Mouse (Mus musculus): ENCODE measurements around the gene Zbp1. TPM values are rescaled to one million over a fixed set of nuclear protein-coding genes. Genes with fewer than 3 reads are reported as not detected.

Gene Zbp1
- polyA plus RNA-seq, 1 experiment from 2014 or later = 0.54 TPM

DNA sequence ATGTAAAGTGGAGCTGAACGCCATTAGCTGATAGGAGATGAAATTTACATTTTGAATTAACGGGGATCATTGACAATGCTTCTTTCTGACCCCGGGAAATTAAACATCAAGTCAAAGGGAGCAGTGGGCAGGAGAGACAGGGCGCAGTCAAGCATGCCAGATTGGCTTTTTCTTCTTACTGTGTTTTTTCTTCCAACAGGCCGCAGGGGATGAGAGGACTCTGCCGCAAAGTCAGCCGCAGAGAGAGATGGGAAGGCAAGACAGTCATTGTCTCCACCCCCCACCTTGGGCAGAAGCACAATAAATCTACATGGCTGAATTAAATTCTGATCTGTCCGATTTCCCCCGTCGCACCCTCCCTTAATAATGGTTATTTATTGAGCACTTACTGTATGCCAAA, 53.4 kb downstream of the Zbp1 start:
- no peak overlapping the region for H3K4me3 ChIP-seq (ENCODE audit: low read depth, low read length)
- H3K4me1 ChIP-seq (ENCODE audit: control insufficient read depth, insufficient read depth, low read length) = no peaks in the 10 kb centered on the region
- no peaks in the 10 kb centered on the region for H3K36me3 ChIP-seq (ENCODE audit: control insufficient read depth, insufficient read depth, low read length)
- no peaks in the 10 kb centered on the region for H3K9me3 ChIP-seq (ENCODE audit: control insufficient read depth, low read length)
- no peak overlapping the region for H3K4me2 ChIP-seq (ENCODE audit: low read depth, low read length)
- H3K27me3 ChIP-seq (replicated peaks; ENCODE audit: control insufficient read depth, insufficient read depth, low read length) = no peaks in the 10 kb centered on the region
- WGBS = 86% methylated on average over 10 of the region's 10 CpGs
- ATAC-seq (ENCODE audit: low read depth) (no peak), DNase-seq (ENCODE audit: low spot score) (no peak)
- H3K27ac ChIP-seq (replicated peaks; ENCODE audit: low read depth, low read length) = no peak overlapping the region
- H3K9ac ChIP-seq (ENCODE audit: low read depth, low read length) = no peak overlapping the region

- Histone ChIP-seq H3K9ac (ENCODE audit: low read depth, low read length) (no peak overlapping the region), H3K27me3 (replicated peaks; ENCODE audit: control insufficient read depth, insufficient read depth, low read length) (no peaks in the 10 kb centered on the region), H3K4me3 (ENCODE audit: low read depth, low read length) (no peak overlapping the region), H3K4me1 (ENCODE audit: control insufficient read depth, insufficient read depth, low read length) (no peaks in the 10 kb centered on the region), H3K9me3 (ENCODE audit: control insufficient read depth, low read length) (no peaks in the 10 kb centered on the region), H3K36me3 (ENCODE audit: control insufficient read depth, insufficient read depth, low read length) (no peaks in the 10 kb centered on the region), H3K4me2 (ENCODE audit: low read depth, low read length) (no peak overlapping the region), H3K27ac (replicated peaks; ENCODE audit: low read depth, low read length) (no peak overlapping the region)
- DNase-seq (ENCODE audit: low spot score) (no peak), ATAC-seq (ENCODE audit: low read depth) (no peak)
- 91% methylated on average over 10 of the region's 10 CpGs for WGBS
Observed at GRCm38 (mm10) chr2:173164946-173165345, 53.8 kb downstream of the Zbp1 start.

DNA sequence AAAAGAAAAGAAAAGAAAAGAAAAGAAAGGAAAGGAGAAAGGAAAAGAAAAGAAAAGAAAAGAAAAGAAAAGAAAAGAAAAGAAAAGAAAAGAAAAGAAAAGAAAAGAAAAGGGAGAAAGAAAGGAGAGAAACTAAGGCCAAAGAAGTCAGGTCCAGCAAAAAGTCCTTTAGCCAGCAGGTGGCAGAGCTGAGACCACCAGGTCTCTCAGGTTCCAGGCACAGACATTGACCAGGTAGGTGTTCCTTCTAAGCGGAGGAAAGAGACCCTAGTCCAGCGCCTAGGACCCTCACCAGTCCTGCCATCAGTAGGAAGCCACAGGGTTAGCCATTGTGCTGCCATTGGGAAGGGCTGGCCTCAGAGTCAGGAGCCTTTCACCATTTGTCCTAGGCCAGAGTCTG, 54.4 kb downstream of the Zbp1 start:
- Histone ChIP-seq H3K27ac (replicated peaks; ENCODE audit: low read depth, low read length) (no peak overlapping the region), H3K4me1 (ENCODE audit: control insufficient read depth, insufficient read depth, low read length) (peaks cover 2% of the 10 kb centered on the region; the same call in 1 of the 2 replicates), H3K36me3 (ENCODE audit: control insufficient read depth, insufficient read depth, low read length) (no peaks in the 10 kb centered on the region), H3K4me2 (ENCODE audit: low read depth, low read length) (no peak overlapping the region), H3K27me3 (replicated peaks; ENCODE audit: control insufficient read depth, insufficient read depth, low read length) (no peaks in the 10 kb centered on the region), H3K9me3 (ENCODE audit: control insufficient read depth, low read length) (no peaks in the 10 kb centered on the region), H3K4me3 (ENCODE audit: low read depth, low read length) (no peak overlapping the region), H3K9ac (ENCODE audit: low read depth, low read length) (no peak overlapping the region)
- DNase-seq (ENCODE audit: low spot score) = no peak
- no peak for ATAC-seq (ENCODE audit: low read depth)
- WGBS = 44% methylated on average over 2 of the region's 2 CpGs

DNA sequence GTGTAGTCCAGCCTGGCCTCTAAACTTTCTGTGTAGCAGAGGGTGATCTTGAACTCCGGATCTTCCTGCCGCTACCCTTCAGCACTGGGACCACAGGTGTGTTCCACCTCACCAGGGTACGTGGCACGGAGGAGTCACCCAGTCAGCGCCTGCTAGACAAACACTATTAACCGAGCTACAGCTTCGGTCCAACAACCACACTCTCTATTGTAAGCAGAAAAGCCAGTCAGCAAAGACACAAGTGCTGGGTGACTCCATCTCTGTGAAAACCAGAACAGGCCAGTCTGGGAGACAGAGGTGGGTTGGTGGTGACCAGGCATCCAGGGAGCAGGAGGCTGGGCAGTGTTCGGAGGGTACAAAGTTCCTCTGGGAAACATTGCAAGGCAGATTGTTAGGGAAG, 55.3 kb downstream of the Zbp1 start:
- H3K27ac ChIP-seq (replicated peaks; ENCODE audit: low read depth, low read length) = no peak overlapping the region
- no peaks in the 10 kb centered on the region for H3K27me3 ChIP-seq (replicated peaks; ENCODE audit: control insufficient read depth, insufficient read depth, low read length)
- H3K36me3 ChIP-seq (ENCODE audit: control insufficient read depth, insufficient read depth, low read length) = no peaks in the 10 kb centered on the region
- no peak for DNase-seq (ENCODE audit: low spot score)
- H3K4me1 ChIP-seq (ENCODE audit: control insufficient read depth, insufficient read depth, low read length) = peaks cover 6% of the 10 kb centered on the region
- no peak overlapping the region for H3K9ac ChIP-seq (ENCODE audit: low read depth, low read length)
- no peak overlapping the region for H3K4me3 ChIP-seq (ENCODE audit: low read depth, low read length)
- no peak overlapping the region for H3K4me2 ChIP-seq (ENCODE audit: low read depth, low read length)
- ATAC-seq (ENCODE audit: low read depth) = no peak
- 84% methylated on average over 8 of the region's 8 CpGs for WGBS
- no peaks in the 10 kb centered on the region for H3K9me3 ChIP-seq (ENCODE audit: control insufficient read depth, low read length)

- H3K9me3 ChIP-seq (ENCODE audit: control insufficient read depth, low read length) = no peaks in the 10 kb centered on the region
- peak; percentile 85 for ATAC-seq (ENCODE audit: low read depth)
- H3K27ac ChIP-seq (replicated peaks; ENCODE audit: low read depth, low read length) = peak overlapping the region; percentile 63
- H3K27me3 ChIP-seq (replicated peaks; ENCODE audit: control insufficient read depth, insufficient read depth, low read length) = no peaks in the 10 kb centered on the region
- H3K9ac ChIP-seq (ENCODE audit: low read depth, low read length) = no peak overlapping the region
- no peak overlapping the region for H3K4me3 ChIP-seq (ENCODE audit: low read depth, low read length)
- 51% methylated on average over 24 of the region's 24 CpGs for WGBS
- H3K36me3 ChIP-seq (ENCODE audit: control insufficient read depth, insufficient read depth, low read length) = no peaks in the 10 kb centered on the region
- DNase-seq (ENCODE audit: low spot score) = peak; percentile 86
- H3K4me2 ChIP-seq (ENCODE audit: low read depth, low read length) = peak overlapping the region; percentile 38
- peaks cover 6% of the 10 kb centered on the region for H3K4me1 ChIP-seq (ENCODE audit: control insufficient read depth, insufficient read depth, low read length)
Observed at GRCm38 (mm10) chr2:173159354-173160311, 59.1 kb downstream of the Zbp1 start.

DNA sequence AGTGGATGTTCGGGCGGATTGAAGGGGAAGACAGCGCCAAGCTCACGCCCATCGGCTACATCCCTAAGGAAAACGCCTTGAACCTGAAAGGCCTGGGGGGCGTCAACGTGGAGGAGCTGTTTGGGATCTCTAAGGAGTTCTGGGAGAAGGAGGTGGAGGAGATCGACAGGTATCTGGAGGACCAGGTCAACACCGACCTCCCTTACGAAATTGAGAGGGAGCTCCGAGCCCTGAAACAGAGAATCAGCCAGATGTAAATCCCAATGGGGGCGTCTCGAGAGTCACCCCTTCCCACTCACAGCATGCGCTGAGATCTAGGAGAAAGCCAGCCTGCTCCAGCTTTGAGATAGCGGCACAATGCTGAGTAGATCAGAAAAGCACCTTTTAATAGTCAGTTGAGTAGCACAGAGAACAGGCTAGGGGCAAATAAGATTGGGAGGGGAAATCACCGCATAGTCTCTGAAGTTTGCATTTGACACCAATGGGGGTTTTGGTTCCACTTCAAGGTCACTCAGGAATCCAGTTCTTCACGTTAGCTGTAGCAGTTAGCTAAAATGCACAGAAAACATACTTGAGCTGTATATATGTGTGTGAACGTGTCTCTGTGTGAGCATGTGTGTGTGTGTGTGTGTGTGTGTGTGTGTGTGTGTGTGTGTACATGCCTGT, 60.2 kb downstream of the Zbp1 start:
- H3K27me3 ChIP-seq (replicated peaks; ENCODE audit: control insufficient read depth, insufficient read depth, low read length) = no peaks in the 10 kb centered on the region
- 86% methylated on average over 19 of the region's 19 CpGs for WGBS
- H3K4me1 ChIP-seq (ENCODE audit: control insufficient read depth, insufficient read depth, low read length) = peaks cover 6% of the 10 kb centered on the region
- ATAC-seq (ENCODE audit: low read depth) = no peak
- DNase-seq (ENCODE audit: low spot score) = no peak
- no peaks in the 10 kb centered on the region for H3K36me3 ChIP-seq (ENCODE audit: control insufficient read depth, insufficient read depth, low read length)
- H3K27ac ChIP-seq (replicated peaks; ENCODE audit: low read depth, low read length) = no peak overlapping the region
- no peak overlapping the region for H3K4me2 ChIP-seq (ENCODE audit: low read depth, low read length)
- no peaks in the 10 kb centered on the region for H3K9me3 ChIP-seq (ENCODE audit: control insufficient read depth, low read length)
- no peak overlapping the region for H3K4me3 ChIP-seq (ENCODE audit: low read depth, low read length)
- H3K9ac ChIP-seq (ENCODE audit: low read depth, low read length) = no peak overlapping the region

DNA sequence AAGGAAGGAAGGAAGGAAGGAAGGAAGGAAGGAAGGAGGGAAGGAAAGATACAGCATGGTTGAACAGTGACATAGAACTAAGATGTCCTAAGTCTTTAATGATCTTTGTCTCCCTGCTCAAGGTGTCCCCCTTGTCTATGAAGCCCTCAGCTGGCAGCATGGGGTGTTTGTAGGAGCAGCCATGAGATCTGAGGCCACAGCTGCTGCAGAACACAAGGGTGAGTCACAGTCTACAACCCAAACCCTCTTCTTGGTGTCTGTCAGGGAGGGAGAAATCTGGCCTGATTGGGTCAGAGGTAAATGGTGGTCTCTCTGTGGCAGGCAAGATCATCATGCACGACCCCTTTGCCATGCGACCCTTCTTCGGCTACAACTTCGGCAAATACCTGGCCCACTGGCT, 60.9 kb downstream of the Zbp1 start:
- no peaks in the 10 kb centered on the region for H3K27me3 ChIP-seq (replicated peaks; ENCODE audit: control insufficient read depth, insufficient read depth, low read length)
- H3K9ac ChIP-seq (ENCODE audit: low read depth, low read length) = no peak overlapping the region
- WGBS = 94% methylated on average over 4 of the region's 4 CpGs
- no peaks in the 10 kb centered on the region for H3K36me3 ChIP-seq (ENCODE audit: control insufficient read depth, insufficient read depth, low read length)
- H3K4me2 ChIP-seq (ENCODE audit: low read depth, low read length) = no peak overlapping the region
- no peaks in the 10 kb centered on the region for H3K9me3 ChIP-seq (ENCODE audit: control insufficient read depth, low read length)
- no peak overlapping the region for H3K27ac ChIP-seq (replicated peaks; ENCODE audit: low read depth, low read length)
- ATAC-seq (ENCODE audit: low read depth) (no peak), DNase-seq (ENCODE audit: low spot score) (no peak)
- no peak overlapping the region for H3K4me3 ChIP-seq (ENCODE audit: low read depth, low read length)
- peaks cover 6% of the 10 kb centered on the region for H3K4me1 ChIP-seq (ENCODE audit: control insufficient read depth, insufficient read depth, low read length)

DNA sequence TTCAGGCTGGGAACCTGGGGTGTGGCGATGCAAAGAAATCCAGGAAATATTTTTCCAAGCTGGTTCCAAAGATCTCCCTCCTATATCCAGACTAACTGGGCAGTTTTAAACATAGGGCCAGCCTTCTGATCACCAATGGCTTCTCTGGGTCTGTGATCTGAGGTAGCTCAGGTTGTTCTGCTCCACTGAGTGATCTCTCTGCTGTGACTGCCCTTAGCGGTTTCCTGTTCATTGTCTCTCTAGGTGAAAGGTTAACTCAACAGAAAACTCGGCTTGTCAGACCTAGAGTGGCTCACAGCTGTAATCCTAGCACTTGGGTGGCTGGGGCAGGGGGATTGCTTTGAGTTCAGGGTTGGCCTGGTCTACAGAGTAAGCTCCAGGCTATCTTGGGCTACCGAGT, 61.3 kb downstream of the Zbp1 start:
- no peak overlapping the region for H3K9ac ChIP-seq (ENCODE audit: low read depth, low read length)
- H3K4me3 ChIP-seq (ENCODE audit: low read depth, low read length) = no peak overlapping the region
- DNase-seq (ENCODE audit: low spot score) (no peak), ATAC-seq (ENCODE audit: low read depth) (no peak)
- no peaks in the 10 kb centered on the region for H3K36me3 ChIP-seq (ENCODE audit: control insufficient read depth, insufficient read depth, low read length)
- H3K4me2 ChIP-seq (ENCODE audit: low read depth, low read length) = no peak overlapping the region
- no peak overlapping the region for H3K27ac ChIP-seq (replicated peaks; ENCODE audit: low read depth, low read length)
- peaks cover 6% of the 10 kb centered on the region for H3K4me1 ChIP-seq (ENCODE audit: control insufficient read depth, insufficient read depth, low read length)
- WGBS = 45% methylated on average over 4 of the region's 4 CpGs
- H3K9me3 ChIP-seq (ENCODE audit: control insufficient read depth, low read length) = no peaks in the 10 kb centered on the region
- no peaks in the 10 kb centered on the region for H3K27me3 ChIP-seq (replicated peaks; ENCODE audit: control insufficient read depth, insufficient read depth, low read length)
